Mouse (Mus musculus) left cerebral cortex, adult 9 months (tissue): Measurements from ENCODE around the gene Gm9970.

Experiments
- DNase-seq, 2 experiments: peaks; one replicate each; pipeline ENCODE4 v3.0.0; 2022; ENCODE audit warnings: low spot score in 2 of 2

Gene Gm9970

DNA sequence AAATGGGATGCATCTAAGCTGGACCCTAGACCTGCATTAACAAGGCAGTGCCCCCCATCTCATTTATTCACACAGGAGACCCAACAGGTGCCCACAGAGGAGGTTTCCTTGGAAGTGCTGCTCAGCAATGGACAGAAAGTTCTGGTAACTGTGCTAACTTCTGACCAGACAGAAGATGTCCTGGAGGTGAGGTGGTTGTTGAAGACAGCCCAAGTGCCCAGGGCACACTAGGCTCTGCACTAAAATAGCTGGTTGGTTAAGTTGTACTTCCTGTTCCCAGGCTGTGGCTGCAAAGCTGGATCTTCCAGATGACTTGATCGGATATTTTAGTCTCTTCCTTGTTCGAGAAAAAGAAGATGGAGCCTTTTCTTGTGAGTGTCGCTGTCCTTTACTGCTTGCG, 45.4 kb downstream of the Gm9970 start:
- no peak for DNase-seq

DNA sequence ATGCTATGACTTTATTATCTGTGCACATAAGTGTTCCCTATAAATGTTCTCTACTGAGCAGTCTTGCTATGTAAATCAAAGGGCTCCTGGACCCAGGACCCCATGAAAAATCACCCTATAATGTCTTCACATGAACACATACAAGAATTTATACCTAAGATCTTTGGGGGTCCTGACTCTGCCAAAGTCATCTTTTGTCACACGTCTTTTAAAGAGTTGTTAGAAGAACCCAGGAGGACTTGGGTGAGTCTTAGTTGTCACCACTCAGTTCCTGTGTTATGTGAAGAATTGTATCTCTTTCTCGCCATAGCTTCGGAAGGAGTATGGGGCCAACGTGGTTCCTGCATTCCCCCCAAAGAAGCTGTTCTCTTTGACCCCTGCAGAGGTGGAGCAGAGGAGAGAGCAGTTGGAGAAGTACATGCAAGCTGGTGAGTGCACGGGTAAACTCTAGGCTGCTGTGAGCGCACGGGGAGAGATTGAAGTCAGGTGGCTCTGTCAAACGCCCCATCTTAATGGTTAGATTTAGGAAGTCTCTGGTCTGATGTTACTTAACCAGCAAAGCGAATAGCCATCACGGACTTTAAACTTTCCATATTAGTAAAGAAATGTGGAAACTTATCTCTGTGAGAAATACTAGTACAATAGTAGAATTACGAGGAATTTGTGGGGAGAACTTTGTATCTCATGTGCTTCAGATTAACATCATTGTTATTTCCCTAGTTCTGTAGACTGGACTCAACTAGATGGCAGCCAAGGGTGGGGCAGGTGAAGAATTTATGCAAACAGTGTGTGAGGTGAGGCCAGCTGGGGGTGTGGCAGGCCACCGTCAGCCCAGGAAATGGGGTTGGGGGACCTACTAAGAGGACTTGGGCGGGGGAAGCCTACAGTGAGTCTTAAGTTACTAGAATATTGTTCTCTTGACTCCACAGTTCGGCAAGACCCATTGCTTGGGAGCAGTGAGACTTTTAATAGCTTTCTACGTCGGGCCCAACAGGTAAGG, 46.2 kb downstream of the Gm9970 start:
- no peak for DNase-seq

DNA sequence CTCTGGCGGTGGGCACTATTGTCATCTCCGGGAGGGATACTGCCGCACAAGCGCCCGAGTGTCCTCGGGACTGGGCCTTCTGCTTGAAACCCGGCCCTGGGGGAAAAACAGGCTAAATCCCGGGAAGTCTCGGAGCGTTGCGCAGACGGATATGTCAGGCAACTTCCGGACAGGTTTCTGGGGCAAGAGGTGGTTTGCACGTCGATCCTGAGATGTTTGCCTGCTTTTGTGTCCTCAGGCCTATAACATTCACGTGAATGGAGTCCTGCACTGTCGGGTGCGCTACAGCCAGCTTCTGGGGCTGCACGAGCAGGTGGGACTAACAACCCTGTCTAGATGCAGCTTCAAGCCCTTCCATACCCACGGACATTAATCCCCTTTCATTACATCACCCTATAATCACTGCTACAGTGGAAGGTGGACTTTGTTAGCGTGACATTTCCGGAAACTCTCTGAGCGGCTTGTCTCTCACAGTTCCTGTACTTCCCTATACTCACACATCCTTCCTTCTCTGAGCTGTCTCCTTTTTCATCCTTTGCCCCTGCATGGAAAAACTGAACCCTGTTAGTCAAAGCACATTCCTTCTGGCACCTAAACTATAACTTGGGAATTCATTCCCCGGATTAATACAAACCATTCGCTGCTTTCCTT, 47.3 kb downstream of the Gm9970 start:
- no peak for DNase-seq

DNA sequence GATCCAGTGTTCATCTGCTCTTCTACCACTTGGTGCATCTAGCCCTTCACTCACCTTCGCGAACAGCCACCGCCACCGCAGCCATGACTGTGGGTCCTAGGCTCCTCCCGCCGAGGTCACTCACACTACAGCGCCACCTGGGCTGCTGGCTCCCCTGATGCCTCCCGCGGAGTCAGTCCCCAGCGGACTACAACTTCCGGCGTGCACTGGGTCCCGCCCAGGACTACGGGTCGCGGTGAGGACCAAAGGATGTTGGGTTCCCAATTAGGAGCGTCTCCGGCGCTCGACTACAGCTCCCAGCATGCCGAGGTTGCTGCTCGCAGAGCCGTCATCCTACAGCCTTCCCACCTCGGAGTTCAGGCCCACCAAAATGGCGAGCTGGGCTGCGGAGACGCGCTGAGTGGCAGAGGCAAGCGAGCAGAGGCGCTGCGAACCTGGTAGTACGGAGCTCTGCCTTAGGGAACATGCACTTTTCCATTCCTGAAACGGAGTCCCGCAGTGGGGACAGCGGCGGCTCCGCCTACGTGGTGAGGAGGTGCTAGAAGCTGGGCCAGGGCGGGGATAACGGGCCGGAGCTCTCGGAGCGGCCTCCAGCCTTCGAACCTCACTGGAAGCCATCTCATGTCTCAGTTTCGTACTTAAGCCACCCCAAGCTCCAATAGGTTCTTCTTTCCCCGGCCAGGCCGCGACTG, 47.9 kb downstream of the Gm9970 start, which contains the start of the genes Snx17 and Eif2b4:
TSS of gene Snx17 (plus strand) at position 289 of the 692 bp plus-strand sequence.
TSS of gene Eif2b4 (minus strand) at position 492 of the 692 bp plus-strand sequence.
- peak; percentile 97 to 99 for DNase-seq

DNA sequence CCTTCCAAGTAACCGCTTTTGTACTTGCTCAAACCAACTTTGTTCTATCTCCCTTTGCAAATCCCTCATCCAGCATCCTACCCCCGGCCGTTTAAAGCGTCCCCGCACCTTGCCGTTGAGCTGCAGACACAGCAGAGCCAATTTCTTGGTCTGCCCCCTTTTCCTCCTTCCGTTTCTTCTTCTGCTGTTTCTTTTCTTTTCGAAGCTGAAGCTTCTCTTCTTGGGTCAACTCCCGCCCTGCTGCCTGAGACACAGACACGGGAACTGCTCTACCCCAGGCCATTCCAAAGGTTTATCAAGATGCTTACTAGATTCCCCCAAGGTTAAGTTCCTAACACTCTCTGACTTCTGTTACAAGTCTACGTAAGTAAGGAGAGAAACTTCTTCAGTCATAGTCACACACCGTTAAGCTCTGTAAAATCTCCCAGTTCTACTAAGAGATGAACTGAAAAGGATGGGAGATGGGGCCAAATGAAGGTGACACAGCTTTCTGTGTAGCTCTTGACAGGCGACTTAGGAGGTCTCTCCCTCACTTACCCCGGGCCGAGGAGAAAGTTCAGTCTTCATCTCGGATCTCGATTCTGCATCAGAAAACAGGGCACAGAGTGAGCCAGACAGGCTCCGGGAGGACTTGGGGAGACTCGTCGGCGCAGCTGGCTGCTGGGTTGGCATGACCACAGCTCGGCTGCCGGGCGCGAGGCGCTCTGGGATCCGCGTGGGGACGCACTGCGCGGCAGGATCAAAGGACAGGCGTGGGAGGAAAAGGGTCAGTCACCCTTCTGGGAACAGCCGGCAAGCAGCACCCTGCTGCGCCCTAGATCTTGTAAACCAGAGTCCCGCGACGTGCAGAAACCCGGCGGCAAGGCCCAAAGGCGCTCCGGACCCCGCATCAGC, 48.7 kb downstream of the Gm9970 start:
- DNase-seq, result no peak
